Mouse (Mus musculus) left cerebral cortex, postnatal 36 days (tissue): ENCODE data around the gene Sec61g. TPM values are rescaled to one million over a fixed set of nuclear protein-coding genes. Genes with fewer than 3 reads are reported as not detected.
A peak's percentile ranks its signal among the peaks of the same experiment; 100 is the strongest.
"Not testable (repeated sequence)": the region's sequence is repeated elsewhere in the genome, so short reads cannot be mapped to it uniquely, and the experiment has no call there.

Experiments
- DNase-seq, 2 experiments: peaks; one replicate each; pipeline ENCODE4 v3.0.0; 2021 to 2022; ENCODE audit warnings: low spot score in 2 of 2, mixed read lengths in 1 of 2
- intact Hi-C: fragments of 180-260 bp; cut with DNase I; formaldehyde crosslinking; loops from one replicate; pipeline ENCODE4 v1.15.1; 2025
- total RNA-seq, 2 experiments: library from RNA; stranded (reverse); gene quantifications; 2 replicates each; pipeline ENCODE4 v1.2.3; 2021

Gene Sec61g
- 10 to 100 TPM in 1 of 2 experiments, 1 to 10 TPM in 1; 7.6 to 11.4 TPM for total RNA-seq

- intact Hi-C loops = loop anchor here (5.0 kb wide), 1 partner anchor 544 kb away; the partner anchor contains the start of genes Cnrip1 and Plek
- DNase-seq = peak; percentile 93 to 94
Measured at GRCm38 (mm10) chr11:16508052-16508654, at the start of gene Sec61g. TSS of gene Sec61g (minus strand) at chr11:16508484.

- no peak for DNase-seq
- intact Hi-C loops = no loop called here
Measured at GRCm38 (mm10) chr11:16546421-16547163, 38.3 kb upstream of the Sec61g start.

GRCm38 (mm10) chr11:16537379-16537778 is 29.1 kb upstream of the Sec61g start:
- intact Hi-C loops = no loop called here

GRCm38 (mm10) chr11:16534582-16535553 is 26.6 kb upstream of the Sec61g start:
- intact Hi-C loops = no loop called here
- no peak for DNase-seq

More at GRCm38 (mm10) chr11:16537379-16537778, 29.1 kb upstream of the Sec61g start:
- DNase-seq = no peak

- intact Hi-C loops = no loop called here
- DNase-seq = no peak
Measured at GRCm38 (mm10) chr11:16532877-16533276, 24.6 kb upstream of the Sec61g start.

- DNase-seq = no peak
- intact Hi-C loops = loop anchor here (5.0 kb wide), 1 partner anchor 223 kb away; the partner anchor contains the start of gene Egfr
Measured at GRCm38 (mm10) chr11:16528909-16529308, 20.6 kb upstream of the Sec61g start.

- no peak for DNase-seq
- intact Hi-C loops = loop anchor here (5.0 kb wide), 1 partner anchor 224 kb away; the partner anchor contains the start of gene Egfr
Measured at GRCm38 (mm10) chr11:16528391-16528790, 20.1 kb upstream of the Sec61g start.

GRCm38 (mm10) chr11:16527743-16528142 is 19.5 kb upstream of the Sec61g start:
- intact Hi-C loops = loop anchor here (5.0 kb wide), 1 partner anchor 225 kb away; the partner anchor contains the start of gene Egfr
- DNase-seq = no peak

GRCm38 (mm10) chr11:16526467-16526866 is 18.2 kb upstream of the Sec61g start:
- intact Hi-C loops = loop anchor here (5.0 kb wide), 1 partner anchor 226 kb away; the partner anchor contains the start of gene Egfr
- no peak for DNase-seq

- DNase-seq = no peak
Measured at GRCm38 (mm10) chr11:16525724-16526123, 17.4 kb upstream of the Sec61g start.

GRCm38 (mm10) chr11:16524917-16525640 is 16.8 kb upstream of the Sec61g start:
- no peak for DNase-seq
- intact Hi-C loops = loop anchor here (2.0 to 5.0 kb wide), 2 partner anchors 227 to 424 kb away; partner anchors contain the start of gene Egfr

More at GRCm38 (mm10) chr11:16525724-16526123, 17.4 kb upstream of the Sec61g start:
- intact Hi-C loops = loop anchor here (2.0 to 5.0 kb wide), 2 partner anchors 227 to 423 kb away; partner anchors contain the start of gene Egfr

- intact Hi-C loops, DNase-seq: not testable (repeated sequence)
Measured at GRCm38 (mm10) chr11:16515081-16515480, 6.8 kb upstream of the Sec61g start.

GRCm38 (mm10) chr11:16514221-16514620 is 5.9 kb upstream of the Sec61g start:
- intact Hi-C loops, DNase-seq: not testable (repeated sequence)

GRCm38 (mm10) chr11:16507385-16508051 is 766 bp downstream of the Sec61g start:
- intact Hi-C loops = loop anchor here (5.0 kb wide), 1 partner anchor 545 kb away; the partner anchor contains the start of genes Cnrip1 and Plek
- no peak for DNase-seq

GRCm38 (mm10) chr11:16505999-16506398 is 2.3 kb downstream of the Sec61g start:
- DNase-seq = no peak
- intact Hi-C loops = loop anchor here (5.0 kb wide), 1 partner anchor 546 kb away; the partner anchor contains the start of genes Cnrip1 and Plek

GRCm38 (mm10) chr11:16503150-16503549 is 5.1 kb downstream of the Sec61g start:
- DNase-seq = no peak
- intact Hi-C loops = no loop called here

- intact Hi-C loops = no loop called here
- DNase-seq = no peak
Measured at GRCm38 (mm10) chr11:16502744-16503143, 5.5 kb downstream of the Sec61g start.
